Mouse (Mus musculus) embryo, embryonic 9.5 days (tissue): ENCODE measurements around the gene Cldn16.
"Not testable (repeated sequence)": the region's sequence is repeated elsewhere in the genome, so short reads cannot be mapped to it uniquely, and the experiment has no call there.

ENCODE experiments used
- DNase-seq: peaks from one replicate; pipeline ENCODE4 v3.0.0-alpha.2; 2017; ENCODE audit errors: extremely low spot score

The Cldn16 gene

DNA sequence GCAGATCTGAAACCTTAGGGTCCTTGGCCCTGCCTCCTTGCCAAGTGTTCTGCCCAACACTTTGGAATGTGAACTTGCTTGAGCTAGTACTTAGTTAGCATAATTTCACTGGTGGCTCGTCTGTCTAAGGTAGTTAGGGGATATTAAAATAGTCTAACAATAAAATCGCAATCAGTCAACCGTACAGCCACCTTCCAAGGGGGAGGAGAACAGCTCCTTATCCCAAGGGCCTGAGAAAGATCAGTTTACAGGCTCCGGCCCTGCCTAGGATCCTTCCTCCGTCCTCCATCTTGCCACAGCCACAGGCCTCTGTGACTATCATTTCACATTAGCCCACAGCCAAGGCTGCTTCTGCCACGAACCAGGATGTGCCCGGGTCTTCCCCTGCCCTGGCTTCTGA lies at the start of gene Cldn16:
Gene Cldn16 (plus strand): TSS at position 301 of the 400 bp plus-strand sequence.
- no peak for DNase-seq

- no peak for DNase-seq
These were observed 44.3 kb upstream of the Cldn16 start for GRCm38 (mm10) chr16:26418616-26419015.

- DNase-seq, result no peak
These were observed 40.9 kb upstream of the Cldn16 start for GRCm38 (mm10) chr16:26422078-26422477.

GRCm38 (mm10) chr16:26430246-26430645 lies 32.7 kb upstream of the Cldn16 start:
- DNase-seq, result no peak

- no peak for DNase-seq
These were observed 29.4 kb upstream of the Cldn16 start for GRCm38 (mm10) chr16:26433486-26433885.

DNA sequence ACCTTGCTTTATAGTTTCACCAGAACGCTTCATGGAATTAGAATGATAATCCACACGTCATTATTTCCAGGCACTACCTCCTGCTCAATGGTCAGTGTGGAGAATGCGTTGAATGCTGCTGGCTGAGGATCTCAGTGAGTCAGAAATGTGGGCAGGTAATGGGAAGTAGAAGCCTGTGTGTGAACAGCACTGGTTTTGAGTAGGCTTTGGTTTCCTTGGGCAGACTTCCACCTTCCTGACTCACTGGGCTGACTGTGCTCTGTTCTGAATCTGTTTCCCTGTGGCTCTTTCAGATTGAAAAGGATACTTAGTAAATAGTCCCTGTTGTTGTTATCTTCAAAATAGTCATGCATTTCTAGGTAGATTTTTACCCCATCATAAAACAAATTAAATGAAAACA lies 22.9 kb upstream of the Cldn16 start:
- DNase-seq, result no peak

GRCm38 (mm10) chr16:26441156-26441555 lies 21.8 kb upstream of the Cldn16 start:
- no peak for DNase-seq

DNA sequence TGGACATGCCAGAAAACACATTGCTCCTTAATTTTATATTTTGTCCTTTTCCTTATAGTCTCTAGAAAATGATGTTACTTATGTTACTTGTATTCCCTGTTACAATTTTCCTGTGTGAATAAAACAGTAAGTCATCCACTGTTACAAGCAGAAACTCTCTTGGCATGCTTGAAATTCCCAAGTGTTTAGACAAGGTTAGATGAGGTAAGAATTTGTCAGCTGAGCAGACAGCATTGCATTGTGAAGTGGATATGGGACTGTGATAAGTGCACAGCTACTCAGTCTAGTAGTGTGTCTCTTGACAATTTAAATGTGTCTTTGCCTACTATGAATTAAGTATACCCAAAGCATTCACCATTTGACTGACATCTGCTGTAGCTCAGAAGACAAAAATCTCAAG lies 18.1 kb upstream of the Cldn16 start:
- DNase-seq, result no peak

- no peak for DNase-seq
These were observed 15.3 kb upstream of the Cldn16 start for GRCm38 (mm10) chr16:26447594-26447993.

DNA sequence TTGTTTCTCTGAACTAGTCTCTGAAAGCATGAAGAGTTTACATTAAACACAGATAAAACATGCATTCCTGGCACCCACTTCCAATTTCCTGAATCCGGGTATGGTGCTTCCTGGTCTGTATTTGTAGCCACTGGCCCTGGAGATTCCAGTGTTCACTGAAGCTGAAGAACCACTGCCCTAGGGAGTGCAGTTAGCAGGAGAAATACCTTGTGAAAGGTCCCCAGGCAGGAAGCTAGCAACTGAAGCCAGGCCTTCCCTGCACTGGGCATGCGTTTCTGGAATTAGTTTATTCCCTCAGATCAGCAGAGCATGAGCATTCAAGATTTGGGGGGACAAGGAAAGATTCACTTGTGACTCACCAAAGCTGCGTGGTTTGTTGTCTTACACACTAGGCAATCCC lies 8.8 kb upstream of the Cldn16 start:
- no peak for DNase-seq

DNA sequence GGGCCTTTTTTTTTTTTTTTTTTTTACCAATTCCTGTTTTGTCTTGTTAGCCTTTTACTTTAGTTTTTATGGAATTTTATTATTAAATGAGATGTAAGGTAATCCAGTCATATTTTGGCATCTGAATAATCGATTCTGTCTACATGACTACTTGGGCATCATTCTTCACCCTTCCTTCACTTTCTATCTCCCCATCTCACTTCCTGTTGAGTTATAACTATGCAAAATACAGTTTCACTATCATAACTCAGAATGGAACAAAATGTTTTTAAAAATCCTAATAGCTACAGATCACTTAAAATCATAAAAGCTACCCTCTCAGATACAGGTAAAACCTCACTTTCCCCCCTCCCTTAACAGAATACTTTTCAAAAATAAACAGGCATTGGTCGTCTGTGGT lies 6.8 kb upstream of the Cldn16 start:
- no peak for DNase-seq

DNA sequence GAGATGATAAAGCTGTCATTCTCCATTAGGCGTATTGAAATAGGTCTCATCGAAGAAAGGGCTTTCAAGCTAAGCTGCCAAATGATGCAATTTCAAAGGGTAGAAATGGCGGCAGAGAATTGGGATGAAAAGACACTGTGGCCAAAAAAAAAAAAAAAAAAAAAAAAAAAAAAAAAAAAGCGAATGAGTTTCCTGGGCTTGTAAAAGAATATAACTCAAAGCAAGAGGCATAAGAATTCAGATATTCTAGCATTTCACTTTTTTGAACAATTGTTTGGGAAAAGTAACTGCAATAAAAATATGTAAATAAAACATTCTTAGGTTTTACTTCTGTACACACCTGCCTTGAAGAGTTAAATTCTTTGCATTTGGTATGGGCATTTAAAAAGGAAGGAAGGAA lies 3.6 kb downstream of the Cldn16 start:
- no peak for DNase-seq

GRCm38 (mm10) chr16:26471254-26471653 lies 8.3 kb downstream of the Cldn16 start:
- no peak for DNase-seq

DNA sequence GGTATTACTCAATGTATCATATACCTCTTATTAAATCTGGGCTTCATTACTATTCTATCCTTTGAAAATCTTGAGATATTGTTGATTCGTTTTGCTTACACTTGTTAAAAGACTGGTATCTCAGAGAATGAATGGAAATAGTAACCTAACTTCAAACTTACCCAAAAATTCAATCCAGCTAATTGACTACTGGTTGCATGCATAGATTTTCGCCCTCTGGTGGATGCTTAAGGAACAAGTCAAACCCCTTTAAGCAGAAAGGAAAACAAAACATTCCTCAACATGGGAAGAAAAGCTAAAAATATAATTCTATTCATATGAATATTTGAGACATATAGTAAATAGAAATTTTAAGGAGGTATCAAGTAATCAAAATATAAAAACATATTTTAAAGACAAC lies 32.8 kb downstream of the Cldn16 start:
- peak; percentile 5 for DNase-seq

DNA sequence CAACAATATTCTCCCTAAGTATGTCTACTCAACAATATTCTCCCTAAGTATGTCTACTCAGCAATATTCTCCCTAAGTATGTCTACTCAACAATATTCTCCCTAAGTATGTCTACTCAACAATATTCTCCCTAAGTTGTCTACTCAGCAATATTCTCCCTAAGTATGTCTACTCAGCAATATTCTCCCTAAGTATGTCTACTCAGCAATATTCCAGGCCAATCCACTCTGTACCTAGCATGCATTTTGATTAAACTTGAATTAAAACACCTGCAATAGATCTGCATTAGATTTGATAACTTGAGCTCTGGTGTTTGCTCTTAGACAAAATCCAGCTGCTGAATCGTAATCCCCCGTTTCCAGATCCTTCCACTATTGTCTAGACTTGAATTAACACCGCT lies 36.8 kb downstream of the Cldn16 start:
- not testable (repeated sequence) for DNase-seq

- no peak for DNase-seq
These were observed 37.8 kb downstream of the Cldn16 start for GRCm38 (mm10) chr16:26500738-26501137.

DNA sequence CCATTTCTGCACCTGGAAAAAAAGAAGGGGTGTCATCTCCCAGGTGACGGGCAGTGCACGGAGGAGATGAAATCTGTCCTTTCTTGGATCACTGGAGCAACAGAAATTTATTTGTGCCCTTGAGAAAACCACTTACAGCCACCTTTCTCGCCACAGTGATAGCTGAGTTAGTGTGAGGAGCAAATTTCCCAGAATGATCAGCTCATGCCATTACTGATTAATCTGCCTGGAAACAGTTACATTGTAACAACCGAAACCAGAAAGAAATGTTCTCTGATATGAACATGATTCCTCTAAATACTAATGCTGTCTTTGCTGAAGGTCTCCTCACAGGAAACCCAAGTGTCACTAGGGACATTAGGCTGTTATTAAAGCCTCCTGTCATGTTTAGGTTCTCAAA lies 42.0 kb downstream of the Cldn16 start:
- no peak for DNase-seq

DNA sequence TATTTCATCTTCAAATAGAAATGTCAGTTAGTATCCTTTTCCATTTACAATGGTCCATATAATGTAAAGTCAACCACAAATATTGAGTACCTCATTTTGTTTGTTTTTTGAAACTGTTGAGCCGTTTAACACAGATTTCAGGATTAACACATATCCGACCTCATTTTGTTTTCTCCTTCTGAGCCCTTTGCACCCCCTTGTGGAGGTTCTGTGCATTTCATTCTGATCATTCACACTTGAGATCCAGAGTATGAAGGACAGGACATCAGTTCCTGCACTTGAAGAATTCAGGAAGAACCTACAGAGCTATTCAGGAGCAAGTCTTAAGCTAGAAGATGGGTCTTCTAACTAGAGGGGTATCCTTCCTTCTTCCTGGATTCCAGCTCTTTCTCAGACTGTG lies 56.7 kb downstream of the Cldn16 start:
- peak; percentile 20 for DNase-seq

- no peak for DNase-seq
These were observed 62.9 kb downstream of the Cldn16 start for GRCm38 (mm10) chr16:26525832-26526231.

DNA sequence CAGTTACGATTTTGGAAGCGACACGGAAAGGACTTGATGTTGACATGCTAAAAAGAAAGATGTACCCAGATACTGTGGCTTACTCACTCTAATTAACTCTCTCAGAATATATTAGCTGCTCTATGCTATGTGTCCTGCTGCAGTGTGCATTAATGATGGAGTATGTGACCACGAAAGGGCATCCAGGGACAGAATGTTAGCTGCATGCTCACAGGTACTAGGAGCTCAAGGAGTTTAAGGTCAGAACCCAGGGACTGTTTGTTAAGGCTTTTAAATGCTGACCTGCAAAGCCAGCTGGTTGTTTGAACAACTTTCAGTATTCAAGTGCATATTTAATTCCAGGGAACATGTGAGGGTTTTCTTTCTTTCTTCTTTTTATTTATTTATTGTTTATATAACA lies 63.7 kb downstream of the Cldn16 start, which contains the start of gene Tmem207:
Gene Tmem207 (minus strand): TSS at position 101 of the 400 bp plus-strand sequence.
- DNase-seq, result no peak

DNA sequence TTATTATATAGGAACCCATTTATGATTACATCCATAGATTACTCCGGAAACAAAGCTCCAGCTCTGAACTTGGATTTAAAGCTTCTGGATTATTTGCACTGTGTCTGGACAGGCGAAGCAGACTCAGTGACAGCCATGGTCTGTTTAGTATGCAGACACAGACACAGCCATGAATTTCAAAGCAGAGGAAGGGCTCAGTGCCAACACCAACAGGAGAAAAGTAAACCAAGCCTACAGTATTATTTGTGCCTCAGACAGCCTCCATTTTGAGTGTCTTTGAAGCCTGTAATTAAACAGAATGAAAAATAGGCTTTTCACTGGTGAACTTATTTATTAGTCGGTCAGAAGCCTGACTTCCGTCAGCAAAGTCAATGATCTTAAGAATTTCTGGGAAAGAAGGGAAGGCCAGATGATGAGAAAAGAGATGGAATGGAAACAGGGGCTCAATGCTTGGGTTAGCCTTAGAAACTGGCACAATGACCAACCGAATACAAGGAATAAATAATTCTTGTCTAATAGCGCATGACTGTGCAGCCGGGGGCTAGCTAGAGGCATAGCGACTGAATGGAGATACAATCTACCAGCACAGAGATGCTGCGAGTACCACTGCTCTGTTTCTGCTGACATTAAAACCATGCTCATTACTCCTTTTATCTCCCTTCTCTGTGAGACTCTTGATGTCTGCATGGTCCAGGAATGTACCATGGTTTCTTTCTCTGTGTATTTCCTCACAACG lies 65.2 kb downstream of the Cldn16 start:
- DNase-seq, result no peak

DNA sequence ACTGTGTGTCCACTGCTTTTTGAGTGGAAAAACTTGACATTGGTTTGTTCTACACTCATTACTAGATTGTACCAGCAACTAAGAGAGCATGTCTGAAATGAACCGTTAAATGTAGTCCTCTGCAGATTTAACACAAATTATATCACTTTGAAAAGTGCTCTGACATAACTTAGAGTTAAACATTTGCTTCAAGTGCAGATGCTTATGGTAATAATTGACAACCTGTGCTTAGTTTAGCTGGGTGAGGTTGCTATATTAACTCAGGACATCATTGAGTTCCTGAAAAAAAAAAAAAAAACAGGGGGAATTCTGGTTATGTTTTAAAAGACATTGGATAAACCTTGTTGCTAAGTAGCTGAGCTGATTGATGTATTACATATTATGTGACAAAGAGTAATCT lies 67.5 kb downstream of the Cldn16 start:
- no peak for DNase-seq

DNA sequence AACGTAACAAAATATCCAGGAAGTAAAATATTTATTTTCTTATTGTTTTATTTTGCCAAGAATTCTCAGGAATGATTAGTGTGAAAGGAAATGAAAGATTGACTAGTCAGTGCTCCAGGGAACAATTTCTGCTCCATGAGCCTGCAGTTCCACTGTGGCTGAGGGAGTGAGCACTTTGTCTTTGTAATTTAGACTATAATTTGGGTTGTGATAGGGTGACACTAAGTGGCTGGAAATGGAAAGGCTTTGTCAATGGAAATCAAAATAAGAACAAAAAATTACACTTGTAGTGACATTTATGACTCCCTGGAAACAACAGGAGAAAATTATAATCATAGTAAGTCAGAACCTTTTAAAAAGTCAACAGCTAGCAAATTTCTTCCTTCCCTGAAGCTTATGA lies 69.4 kb downstream of the Cldn16 start:
- no peak for DNase-seq
